Mouse (Mus musculus): ENCODE results near the gene Lmtk2.

DNA sequence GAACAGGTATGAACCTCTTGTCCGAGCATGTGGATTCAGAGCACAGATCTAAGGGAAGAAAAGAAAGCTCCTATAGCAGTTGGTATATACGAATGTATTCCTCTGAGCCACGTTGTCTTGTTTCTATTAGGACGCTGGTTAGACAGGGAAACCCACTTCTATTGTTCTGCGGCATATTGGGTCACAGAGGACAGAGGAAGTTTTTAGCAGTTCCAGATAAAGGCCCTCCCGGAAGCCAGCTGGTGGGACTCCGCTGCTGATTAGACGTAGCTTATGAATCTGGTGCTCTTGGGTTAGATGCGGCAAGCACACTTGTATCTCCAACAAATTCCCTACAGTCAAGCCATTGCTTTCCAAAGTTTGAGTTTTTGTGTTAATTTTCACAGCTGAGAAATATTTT is 4.8 kb downstream of the Lmtk2 start:
- TF ChIP-seq CTCF (IDR thresholded peaks at IDR 0.05; ENCODE audit: low read depth) = no peak
- TF ChIP-seq EP300 (IDR thresholded peaks at IDR 0.05; ENCODE audit: low read depth) = no peak
